Mouse (Mus musculus) myocyte (in vitro differentiated cells): ENCODE results near the gene Hsd17b2. TPM values are rescaled to one million over a fixed set of nuclear protein-coding genes. Genes with fewer than 3 reads are reported as not detected.

Experiments used
- H3K27me3 ChIP-seq: one replicate; pipeline ENCODE4 v1.6.1; 2011; ENCODE audit not compliant: control insufficient read depth, insufficient read depth, insufficient read length
- H3K36me3 ChIP-seq: one replicate; pipeline ENCODE4 v1.6.1; 2011; ENCODE audit not compliant: control insufficient read depth, insufficient read depth
- H3K4me2 ChIP-seq: one replicate; pipeline ENCODE4 v1.6.1; 2011; ENCODE audit warnings: low read depth, control low read depth
- H3K4me3 ChIP-seq: one replicate; pipeline ENCODE4 v1.5.1; 2011; ENCODE audit warnings: mild to moderate bottlenecking, control low read depth, moderate library complexity
- H3K79me2 ChIP-seq: one replicate; pipeline ENCODE4 v1.6.1; 2011; ENCODE audit not compliant: control insufficient read depth, insufficient read depth
- H3ac ChIP-seq: one replicate; pipeline ENCODE4 v1.6.1; 2011; ENCODE audit not compliant: control insufficient read depth, insufficient read length
- CEBPB ChIP-seq: IDR thresholded peaks from 2 replicates; pipeline ENCODE4 v1.6.1; 2011; ENCODE audit warnings: mild to moderate bottlenecking, moderate library complexity; ENCODE audit not compliant: poor library complexity, insufficient read depth, severe bottlenecking
- E2F4 ChIP-seq: IDR thresholded peaks from one replicate; pipeline ENCODE4 v1.6.1; 2011; ENCODE audit warnings: mild to moderate bottlenecking, control low read depth, moderate library complexity; ENCODE audit not compliant: insufficient read depth
- MAX ChIP-seq: IDR thresholded peaks from one replicate; pipeline ENCODE4 v1.6.1; 2011; ENCODE audit warnings: low read depth, mild to moderate bottlenecking, control low read depth
- MYOD1 ChIP-seq, 3 experiments: IDR thresholded peaks; one replicate each; pipeline ENCODE4 v1.6.1; 2011; ENCODE audit warnings: control low read depth in 2 of 3, low read depth in 2 of 3, mild to moderate bottlenecking in 2 of 3, moderate library complexity in 1 of 3; ENCODE audit not compliant: insufficient read length in 2 of 3, control insufficient read depth in 1 of 3
- MYOG ChIP-seq, 3 experiments: IDR thresholded peaks; one replicate each; pipeline ENCODE4 v1.6.1; 2011; ENCODE audit warnings: control low read depth in 2 of 3, low read depth in 2 of 3, mild to moderate bottlenecking in 2 of 3; ENCODE audit not compliant: insufficient read length in 2 of 3, control insufficient read depth in 1 of 3, insufficient read depth in 1 of 3
- POLR2A ChIP-seq: IDR thresholded peaks from one replicate; pipeline ENCODE4 v1.6.1; 2011; ENCODE audit warnings: low read depth, mild to moderate bottlenecking, control low read depth, moderate library complexity; ENCODE audit not compliant: insufficient read length
- POLR2AphosphoS2 ChIP-seq: IDR thresholded peaks from one replicate; pipeline ENCODE4 v1.6.1; 2011; ENCODE audit warnings: low read depth, control low read depth; ENCODE audit not compliant: insufficient read length
- REST ChIP-seq: IDR thresholded peaks from one replicate; pipeline ENCODE4 v1.6.1; 2011; ENCODE audit warnings: mild to moderate bottlenecking, control low read depth, moderate library complexity; ENCODE audit not compliant: insufficient read depth, insufficient read length
- SRF ChIP-seq: IDR thresholded peaks from one replicate; pipeline ENCODE4 v1.6.1; 2011; ENCODE audit warnings: low read depth; ENCODE audit not compliant: control insufficient read depth, insufficient read length
- TCF12 ChIP-seq: IDR thresholded peaks from one replicate; pipeline ENCODE4 v1.6.1; 2011; ENCODE audit warnings: mild to moderate bottlenecking, control low read depth; ENCODE audit not compliant: poor library complexity, insufficient read depth, severe bottlenecking
- TCF3 ChIP-seq: IDR thresholded peaks from one replicate; pipeline ENCODE4 v1.6.1; 2011; ENCODE audit warnings: low read depth, control low read depth; ENCODE audit not compliant: insufficient read length
- USF1 ChIP-seq: IDR thresholded peaks from one replicate; pipeline ENCODE4 v1.6.1; 2011; ENCODE audit warnings: low read depth, mild to moderate bottlenecking, control low read depth, moderate library complexity
- polyA plus RNA-seq: library from polyadenylated mRNA; unstranded; fragments of >200 nt; fragmentation: generic; extraction: Trizol; gene quantifications from one replicate; pipeline ENCODE4 v1.2.1, GENCODE M21; 2012; ENCODE audit warnings: missing spikeins

The Hsd17b2 gene
- polyA plus RNA-seq, 1 experiment = not detected

GRCm38 (mm10) chr8:117757900-117758299 is 56.2 kb downstream of the Hsd17b2 start:
- H3K4me2 ChIP-seq = no peak overlapping the region
- H3K36me3 ChIP-seq = no peaks in the 10 kb centered on the region
- TF ChIP-seq TCF3 = no peak
- TF ChIP-seq E2F4 = no peak
- no peak for TF ChIP-seq MAX
- no peak for TF ChIP-seq CEBPB
- TF ChIP-seq MYOD1 (IDR thresholded peaks at IDR 0.05; ENCODE audit: control insufficient read depth in 1 of 3, insufficient read length in 2 of 3, low read depth in 2 of 3) = no peak
- TF ChIP-seq USF1 = no peak
- no peak for TF ChIP-seq POLR2AphosphoS2
- no peak for TF ChIP-seq REST
- TF ChIP-seq MYOG (IDR thresholded peaks at IDR 0.05; ENCODE audit: control insufficient read depth in 1 of 3, insufficient read depth in 1 of 3, insufficient read length in 2 of 3, low read depth in 2 of 3) = no peak
- no peak for TF ChIP-seq TCF12
- TF ChIP-seq SRF = no peak
- TF ChIP-seq POLR2A = no peak
- no peak overlapping the region for H3ac ChIP-seq
- no peak overlapping the region for H3K4me3 ChIP-seq
- no peaks in the 10 kb centered on the region for H3K27me3 ChIP-seq
- no peaks in the 10 kb centered on the region for H3K79me2 ChIP-seq

GRCm38 (mm10) chr8:117762776-117763175 is 61.1 kb downstream of the Hsd17b2 start:
- TF ChIP-seq USF1 (no peak), REST (no peak), CEBPB (no peak), SRF (no peak), TCF3 (no peak), E2F4 (no peak)
- Histone ChIP-seq H3K4me3 (no peak overlapping the region), H3K27me3 (no peaks in the 10 kb centered on the region), H3K36me3 (no peaks in the 10 kb centered on the region), H3ac (no peak overlapping the region), H3K4me2 (no peak overlapping the region), H3K79me2 (no peaks in the 10 kb centered on the region)

- H3K27me3 ChIP-seq = no peaks in the 10 kb centered on the region
- no peak overlapping the region for H3K4me3 ChIP-seq
- no peak for TF ChIP-seq USF1
- no peak for TF ChIP-seq TCF3
- TF ChIP-seq MYOG (IDR thresholded peaks at IDR 0.05; ENCODE audit: control insufficient read depth in 1 of 3, insufficient read depth in 1 of 3, insufficient read length in 2 of 3, low read depth in 2 of 3) = no peak
- TF ChIP-seq REST = no peak
- TF ChIP-seq SRF = no peak
- no peak for TF ChIP-seq MYOD1 (IDR thresholded peaks at IDR 0.05; ENCODE audit: control insufficient read depth in 1 of 3, insufficient read length in 2 of 3, low read depth in 2 of 3)
- no peak for TF ChIP-seq POLR2AphosphoS2
- no peak for TF ChIP-seq E2F4
- no peak for TF ChIP-seq TCF12
- TF ChIP-seq MAX = no peak
- TF ChIP-seq POLR2A = no peak
- TF ChIP-seq CEBPB = no peak
Measured at GRCm38 (mm10) chr8:117764625-117765024, 62.9 kb downstream of the Hsd17b2 start.

GRCm38 (mm10) chr8:117765947-117766346 is 64.2 kb downstream of the Hsd17b2 start:
- no peaks in the 10 kb centered on the region for H3K79me2 ChIP-seq
- H3K36me3 ChIP-seq = no peaks in the 10 kb centered on the region
- no peak overlapping the region for H3ac ChIP-seq
- TF ChIP-seq REST (no peak), SRF (no peak), CEBPB (no peak), POLR2AphosphoS2 (no peak), MYOG (IDR thresholded peaks at IDR 0.05; ENCODE audit: control insufficient read depth in 1 of 3, insufficient read depth in 1 of 3, insufficient read length in 2 of 3, low read depth in 2 of 3) (no peak), E2F4 (no peak), POLR2A (no peak), USF1 (no peak), MYOD1 (IDR thresholded peaks at IDR 0.05; ENCODE audit: control insufficient read depth in 1 of 3, insufficient read length in 2 of 3, low read depth in 2 of 3) (no peak), TCF12 (no peak), MAX (no peak), TCF3 (no peak)
- H3K27me3 ChIP-seq = no peaks in the 10 kb centered on the region
- no peak overlapping the region for H3K4me3 ChIP-seq
- H3K4me2 ChIP-seq = no peak overlapping the region

More at GRCm38 (mm10) chr8:117764625-117765024, 62.9 kb downstream of the Hsd17b2 start:
- Histone ChIP-seq H3K79me2 (no peaks in the 10 kb centered on the region), H3K4me2 (no peak overlapping the region), H3ac (no peak overlapping the region), H3K36me3 (no peaks in the 10 kb centered on the region)

- no peak overlapping the region for H3K4me3 ChIP-seq
- no peak overlapping the region for H3ac ChIP-seq
- no peak overlapping the region for H3K4me2 ChIP-seq
- H3K36me3 ChIP-seq = no peaks in the 10 kb centered on the region
- H3K27me3 ChIP-seq = no peaks in the 10 kb centered on the region
- TF ChIP-seq E2F4 = no peak
- no peak for TF ChIP-seq MAX
- TF ChIP-seq USF1 = no peak
- no peak for TF ChIP-seq SRF
- TF ChIP-seq MYOG (IDR thresholded peaks at IDR 0.05; ENCODE audit: control insufficient read depth in 1 of 3, insufficient read depth in 1 of 3, insufficient read length in 2 of 3, low read depth in 2 of 3) = no peak
- no peak for TF ChIP-seq TCF12
- no peak for TF ChIP-seq MYOD1 (IDR thresholded peaks at IDR 0.05; ENCODE audit: control insufficient read depth in 1 of 3, insufficient read length in 2 of 3, low read depth in 2 of 3)
- no peak for TF ChIP-seq CEBPB
- TF ChIP-seq POLR2A = no peak
- H3K79me2 ChIP-seq = no peaks in the 10 kb centered on the region
Measured at GRCm38 (mm10) chr8:117768971-117769370, 67.3 kb downstream of the Hsd17b2 start.
